Mouse (Mus musculus) hematopoietic multipotent progenitor cell, adult 10-12 weeks (in vitro differentiated cells): ENCODE results near the gene Rbp4. TPM values are rescaled to one million over a fixed set of nuclear protein-coding genes. Genes with fewer than 3 reads are reported as not detected.

Experiments
- polyA plus RNA-seq: library from polyadenylated mRNA; stranded (reverse); fragments of >175 nt; gene quantifications from 2 replicates; pipeline ENCODE4 v1.2.3, GENCODE M21; 2012; ENCODE audit warnings: low replicate concordance

Gene Rbp4
- polyA plus RNA-seq, result not detected in 2 replicates

GRCm38 (mm10) chr19:38125219-38125610 is at the start of gene Rbp4:
TSS of gene Rbp4 (minus strand) at chr19:38125281.

GRCm38 (mm10) chr19:38132481-38132880 is 7.4 kb upstream of the Rbp4 start, which contains the start of gene Pde6c:
TSS of gene Pde6c (plus strand) at chr19:38132781.

DNA sequence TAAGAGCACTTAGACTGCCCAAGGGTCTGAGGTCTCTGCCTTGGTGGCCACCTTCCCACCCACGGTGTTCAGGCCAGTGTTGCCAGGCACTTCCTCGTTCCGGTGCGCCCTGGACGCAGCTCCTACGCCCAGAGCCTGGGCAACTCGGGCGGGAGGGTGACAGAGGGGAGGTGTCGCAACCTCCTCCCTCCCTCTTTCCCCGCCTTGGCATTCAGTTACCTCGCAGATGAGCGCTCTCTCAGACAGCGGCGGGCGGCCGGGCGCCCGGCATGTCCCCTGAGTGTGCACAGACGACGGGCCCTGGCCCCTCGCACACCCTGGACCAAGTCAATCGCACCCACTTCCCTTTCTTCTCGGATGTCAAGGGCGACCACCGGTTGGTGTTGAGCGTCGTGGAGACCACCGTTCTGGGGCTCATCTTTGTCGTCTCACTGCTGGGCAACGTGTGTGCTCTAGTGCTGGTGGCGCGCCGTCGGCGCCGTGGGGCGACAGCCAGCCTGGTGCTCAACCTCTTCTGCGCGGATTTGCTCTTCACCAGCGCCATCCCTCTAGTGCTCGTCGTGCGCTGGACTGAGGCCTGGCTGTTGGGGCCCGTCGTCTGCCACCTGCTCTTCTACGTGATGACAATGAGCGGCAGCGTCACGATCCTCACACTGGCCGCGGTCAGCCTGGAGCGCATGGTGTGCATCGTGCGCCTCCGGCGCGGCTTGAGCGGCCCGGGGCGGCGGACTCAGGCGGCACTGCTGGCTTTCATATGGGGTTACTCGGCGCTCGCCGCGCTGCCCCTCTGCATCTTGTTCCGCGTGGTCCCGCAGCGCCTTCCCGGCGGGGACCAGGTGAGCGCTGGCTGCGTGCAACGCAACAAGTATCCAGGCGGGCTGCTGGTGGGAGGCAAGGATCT is 28.0 kb downstream of the Rbp4 start, which contains the start of gene Ffar4:
Gene Ffar4 (plus strand): TSS at position 214 of the 901 bp plus-strand sequence.

Other genes starting within 250 kb of the Rbp4 start
- gene Myof, start 81.7 kb downstream of the Rbp4 start, polyA plus RNA-seq, result 6.4 and 16.1 TPM in 2 replicates
- gene Cep55, start 70.3 kb downstream of the Rbp4 start, polyA plus RNA-seq, result 0.77 and 1.1 TPM in 2 replicates
- 0.90 and 1.9 TPM in 2 replicates for gene Ffar4, start 28.2 kb downstream of the Rbp4 start, polyA plus RNA-seq
- not detected in 2 replicates for gene Pde6c, start 7.5 kb upstream of the Rbp4 start, polyA plus RNA-seq
- 5.4 and 11.9 TPM in 2 replicates for gene Fra10ac1, start 98.9 kb upstream of the Rbp4 start, polyA plus RNA-seq
- not detected in 2 replicates for gene Lgi1, start 139.3 kb upstream of the Rbp4 start, polyA plus RNA-seq